Mouse (Mus musculus) heart, postnatal 25 days (tissue): Measurements from ENCODE around the gene Fam213b. TPM values are rescaled to one million over a fixed set of nuclear protein-coding genes. Genes with fewer than 3 reads are reported as not detected.

Source experiments
- DNase-seq: peaks from one replicate; pipeline ENCODE4 v3.0.0; 2022; ENCODE audit warnings: low spot score
- intact Hi-C: fragments of 180-260 bp; cut with DNase I; formaldehyde crosslinking; loops from one replicate; pipeline ENCODE4 v1.15.1; 2025
- total RNA-seq, 2 experiments: library from RNA; stranded (reverse); gene quantifications; 2 replicates each; pipeline ENCODE4 v1.2.3; 2021

The Fam213b gene
- total RNA-seq: 10 to 100 TPM; 74.4 to 76.2 TPM

DNA sequence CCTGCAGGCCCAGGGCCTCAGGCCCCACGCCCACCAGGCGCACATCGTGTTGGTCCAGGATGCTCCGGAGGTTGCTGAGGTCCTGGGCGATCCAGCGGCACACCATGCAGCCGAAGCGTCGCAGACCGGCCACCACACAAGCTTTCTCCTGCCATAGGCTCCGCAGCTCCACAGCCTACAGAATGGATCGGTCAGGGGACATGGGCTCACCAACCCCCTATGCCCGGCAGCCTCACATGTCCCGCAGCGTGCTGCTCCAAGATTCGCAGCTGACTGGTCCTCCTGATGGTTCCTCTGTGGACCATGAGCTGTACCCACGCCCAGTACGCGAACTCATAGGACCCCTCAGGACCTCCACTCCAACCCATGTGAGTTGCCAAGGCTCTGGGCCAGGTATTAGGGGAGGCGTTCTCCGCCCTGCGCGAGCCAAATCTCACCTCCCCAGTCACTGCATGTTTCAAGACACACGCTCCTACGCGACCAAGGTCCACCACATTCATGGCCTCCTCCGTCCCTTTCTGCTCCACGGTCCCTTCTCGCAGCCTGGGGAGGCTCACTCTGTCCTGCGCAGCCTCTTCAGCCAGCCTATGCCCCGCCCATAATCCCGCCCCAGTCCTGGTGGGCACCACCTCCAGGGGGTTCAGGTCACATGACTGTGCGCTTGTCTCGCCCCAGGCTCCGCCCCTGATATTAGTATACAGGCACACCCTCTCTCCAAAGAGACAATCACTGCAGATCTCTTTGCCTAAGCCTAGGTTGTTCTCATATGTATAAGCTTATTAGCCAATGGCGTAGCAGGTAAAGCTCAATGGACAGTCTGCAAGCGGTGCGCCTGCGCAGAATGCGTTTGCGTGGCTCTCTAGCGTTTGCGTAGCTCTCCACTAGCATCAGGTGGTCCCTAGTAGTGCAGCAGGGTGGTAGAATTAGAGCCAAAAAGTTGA, at the start of gene Fam213b:
Gene Fam213b, minus strand, starts transcription at position 630 of the 941 bp plus-strand sequence.
- DNase-seq: peak; percentile 75
- intact Hi-C loops: no loop called here

DNA sequence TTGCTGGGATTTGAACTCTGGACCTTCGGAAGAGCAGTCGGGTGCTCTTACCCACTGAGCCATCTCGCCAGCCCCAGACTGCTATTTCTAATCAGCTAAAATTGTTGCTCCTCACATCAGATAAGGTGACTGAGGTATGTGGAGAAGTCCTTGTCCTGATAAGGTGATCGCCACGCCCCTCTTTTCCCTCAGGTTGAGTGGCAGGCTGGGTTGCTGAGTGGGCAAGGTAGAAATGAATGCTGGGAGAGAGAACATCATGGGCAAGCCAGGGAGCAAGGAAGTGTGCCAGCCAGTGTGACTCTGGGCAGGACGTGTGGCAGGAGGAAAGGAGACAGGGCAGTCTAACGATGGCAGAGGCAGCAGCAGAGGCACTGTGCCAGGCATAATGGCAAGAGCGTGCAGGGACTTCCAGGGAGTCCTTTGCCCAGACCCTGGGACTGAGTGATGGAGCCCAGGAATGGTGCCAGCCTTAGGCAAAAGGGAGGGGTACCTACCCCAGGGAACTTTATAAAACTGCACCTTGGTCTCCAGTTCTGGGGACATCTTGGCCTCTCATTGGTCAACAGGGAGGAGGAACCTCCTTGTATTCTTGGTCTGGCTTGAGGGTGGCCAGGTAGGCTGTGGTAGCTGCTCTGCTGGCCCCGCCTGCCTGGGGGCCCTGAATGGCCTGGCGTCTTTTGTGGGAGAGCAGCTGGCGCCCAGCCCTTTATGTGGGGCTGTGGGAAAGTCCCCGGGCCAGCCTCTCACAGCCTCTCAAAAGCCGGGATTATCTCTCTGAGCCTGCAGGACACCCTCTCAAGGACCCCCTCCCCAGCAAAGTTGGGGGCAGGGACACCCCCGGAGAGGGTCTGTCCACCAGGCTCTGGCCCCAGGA, 49.4 kb upstream of the Fam213b start:
- intact Hi-C loops: no loop called here
- no peak for DNase-seq

DNA sequence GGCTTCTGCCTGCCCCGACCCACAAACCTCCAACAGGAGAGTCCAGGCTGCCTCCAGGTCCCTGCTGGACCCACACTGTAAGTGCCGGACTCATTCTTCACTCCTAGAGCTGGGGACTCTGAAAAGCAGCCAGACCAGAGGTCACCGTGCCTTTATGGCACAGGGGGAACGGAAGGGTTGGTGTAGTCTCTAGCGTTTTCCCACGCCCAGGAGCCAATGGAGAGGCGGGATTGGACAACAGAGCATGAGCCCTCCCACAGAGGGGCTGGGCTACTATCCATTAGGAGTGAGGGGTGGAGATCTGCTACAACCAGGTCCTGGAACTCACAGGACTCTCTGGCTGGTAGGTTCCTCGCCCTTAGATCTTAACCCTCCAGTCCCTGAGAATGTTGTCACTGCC, 47.4 kb upstream of the Fam213b start:
- DNase-seq: peak; percentile 37
- intact Hi-C loops: no loop called here

DNA sequence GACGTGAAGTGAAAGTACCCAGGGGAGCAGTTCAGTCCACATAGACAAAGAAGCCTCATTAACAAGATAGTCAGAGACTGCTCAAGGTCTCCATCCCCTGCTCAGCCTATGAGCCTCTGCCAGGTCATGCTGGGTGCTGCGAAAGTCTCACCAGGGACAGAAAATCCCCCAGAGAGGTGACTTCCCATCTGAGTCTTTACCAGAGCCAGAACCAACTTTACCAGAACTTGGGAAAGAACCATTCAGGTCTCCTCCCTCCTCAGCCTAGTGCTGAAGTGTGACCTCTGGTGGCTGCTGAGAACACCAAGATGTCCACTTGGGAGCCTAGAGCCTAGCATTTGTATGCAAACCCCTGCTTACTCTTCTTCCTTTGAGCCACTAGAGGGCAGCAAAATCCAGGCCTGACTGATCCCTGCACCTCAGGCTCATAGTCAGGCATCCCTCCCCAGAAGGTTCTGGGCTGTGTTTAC, 45.2 kb upstream of the Fam213b start:
- intact Hi-C loops: loop anchor here (1.0 to 2.0 kb wide), 4 partner anchors 19 to 122 kb away; no protein-coding TSS in a partner anchor
- peak; percentile 60 for DNase-seq

DNA sequence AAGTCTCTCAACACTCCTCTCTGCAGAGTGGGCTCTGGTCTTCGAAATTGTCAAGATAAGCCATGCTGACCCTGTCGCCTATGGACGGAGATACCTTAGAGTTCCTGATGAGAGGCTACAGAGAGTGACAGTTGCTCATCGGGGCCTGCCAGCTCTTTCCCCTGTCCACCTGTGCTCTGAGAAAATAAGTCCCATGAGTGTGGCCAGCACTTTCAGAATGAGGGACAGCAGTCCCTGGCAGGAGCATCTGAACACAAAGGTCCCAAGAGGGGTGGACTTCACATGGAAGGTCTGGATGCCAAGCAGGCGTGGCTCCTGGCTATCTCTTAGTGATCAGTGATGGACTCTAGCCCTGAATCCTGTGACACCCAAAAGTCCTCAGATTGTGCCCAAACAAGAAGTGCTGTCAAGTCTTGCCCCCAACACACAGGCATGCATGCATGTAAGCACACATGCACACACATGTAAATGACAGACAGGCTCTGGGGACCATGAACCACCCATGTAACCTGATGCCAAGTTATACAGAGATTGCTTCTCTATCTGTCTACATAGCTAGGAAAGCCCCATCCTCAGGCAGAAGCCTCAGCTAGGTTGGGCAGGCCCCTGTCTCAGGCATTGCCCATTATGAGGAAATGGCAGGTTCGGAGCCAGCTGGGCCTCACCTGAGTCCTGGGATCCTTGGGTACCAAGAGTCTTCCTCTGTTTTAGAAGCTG, 44.5 kb upstream of the Fam213b start:
- intact Hi-C loops: loop anchor here (1.0 to 2.0 kb wide), 4 partner anchors 19 to 123 kb away; no protein-coding TSS in a partner anchor
- no peak for DNase-seq

DNA sequence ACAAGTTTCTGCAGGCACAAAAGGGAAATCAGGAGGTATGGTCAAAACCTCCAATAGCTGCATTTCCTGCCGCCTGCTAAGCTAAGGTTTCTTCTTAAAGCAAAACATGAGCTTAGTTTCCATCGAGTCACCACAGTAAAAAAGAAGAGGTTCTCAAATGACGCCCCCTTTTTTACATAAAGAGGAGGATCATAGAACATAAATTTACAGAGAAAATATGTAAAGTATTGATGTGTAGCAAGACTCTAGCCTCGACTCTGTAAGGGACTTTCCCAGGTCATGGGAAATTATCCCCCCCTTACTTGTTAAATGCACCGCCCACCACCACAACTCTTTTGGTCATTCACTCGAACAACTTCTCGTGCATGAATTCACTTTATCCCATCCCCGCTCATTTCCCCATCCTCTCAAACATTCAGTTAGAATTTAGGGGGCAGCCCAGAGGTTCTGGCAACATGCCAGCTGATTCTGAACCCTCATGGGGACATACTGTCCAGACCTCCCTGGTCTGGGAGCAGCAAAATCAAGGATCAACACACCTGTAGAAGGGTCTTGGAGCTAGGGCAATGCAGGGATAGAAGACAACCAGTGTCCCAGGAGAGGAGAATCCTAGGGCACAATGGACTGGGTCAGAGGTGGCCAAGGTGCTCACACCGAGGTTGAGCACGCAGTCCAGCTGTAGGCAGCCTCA, 43.8 kb upstream of the Fam213b start:
- no peak for DNase-seq
- intact Hi-C loops: no loop called here

DNA sequence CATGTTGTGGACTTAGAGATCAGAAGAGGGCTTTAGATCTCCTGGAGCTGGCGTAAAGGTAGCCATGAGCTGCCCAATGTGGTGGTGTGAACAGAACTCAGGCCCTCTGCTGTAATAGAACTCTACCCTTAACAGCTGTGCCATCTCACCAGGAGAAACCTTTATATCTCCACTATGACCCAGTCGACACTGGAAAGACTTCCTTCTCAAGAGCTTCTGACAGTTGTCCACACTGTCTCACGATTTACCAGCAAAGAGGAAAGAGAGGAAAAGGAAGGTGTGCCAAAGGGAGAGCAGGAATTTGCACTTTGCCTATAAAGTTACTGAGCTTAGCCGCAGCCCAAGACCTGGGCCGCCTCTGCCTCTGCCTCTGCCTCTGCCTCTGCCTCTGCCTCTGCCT, 42.9 kb upstream of the Fam213b start:
- intact Hi-C loops: no loop called here
- no peak for DNase-seq

DNA sequence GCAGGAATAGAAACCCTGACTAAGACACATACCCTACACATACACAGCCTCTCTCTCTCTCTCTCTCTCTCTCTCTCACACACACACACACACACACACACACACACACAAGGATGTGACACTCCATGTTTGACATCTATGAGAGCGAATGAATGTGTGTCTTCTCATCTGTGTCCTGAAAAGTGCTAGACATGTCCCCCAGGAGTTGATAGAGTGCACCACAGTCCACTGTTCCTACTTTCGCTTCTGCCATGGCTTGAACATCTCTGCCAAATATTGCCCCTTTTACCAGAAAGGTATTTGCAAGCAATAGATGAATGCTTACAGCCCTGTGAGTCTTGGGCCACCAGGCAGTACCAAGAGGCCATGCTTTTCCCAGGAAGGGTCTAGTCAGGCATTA, 41.2 kb upstream of the Fam213b start:
- DNase-seq: no peak
- intact Hi-C loops: no loop called here

DNA sequence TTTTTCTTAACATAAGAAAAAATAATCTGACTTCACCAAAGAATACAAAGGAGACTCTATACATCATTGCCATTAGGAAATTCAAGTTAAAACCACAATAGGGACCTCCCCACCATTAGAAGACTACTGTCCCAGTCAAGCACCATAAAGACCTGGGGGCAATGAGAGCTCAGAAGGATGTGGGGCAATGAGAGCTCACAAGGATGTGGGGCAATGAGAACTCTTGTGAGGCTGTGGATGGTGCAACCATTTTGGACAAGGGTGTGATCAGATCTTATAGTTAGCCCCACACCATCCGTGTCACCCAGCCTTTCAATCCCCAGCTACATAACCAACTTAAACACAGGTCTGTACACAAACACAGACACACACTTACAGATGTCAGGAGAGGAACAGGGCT, 38.8 kb upstream of the Fam213b start:
- intact Hi-C loops: no loop called here
- no peak for DNase-seq

DNA sequence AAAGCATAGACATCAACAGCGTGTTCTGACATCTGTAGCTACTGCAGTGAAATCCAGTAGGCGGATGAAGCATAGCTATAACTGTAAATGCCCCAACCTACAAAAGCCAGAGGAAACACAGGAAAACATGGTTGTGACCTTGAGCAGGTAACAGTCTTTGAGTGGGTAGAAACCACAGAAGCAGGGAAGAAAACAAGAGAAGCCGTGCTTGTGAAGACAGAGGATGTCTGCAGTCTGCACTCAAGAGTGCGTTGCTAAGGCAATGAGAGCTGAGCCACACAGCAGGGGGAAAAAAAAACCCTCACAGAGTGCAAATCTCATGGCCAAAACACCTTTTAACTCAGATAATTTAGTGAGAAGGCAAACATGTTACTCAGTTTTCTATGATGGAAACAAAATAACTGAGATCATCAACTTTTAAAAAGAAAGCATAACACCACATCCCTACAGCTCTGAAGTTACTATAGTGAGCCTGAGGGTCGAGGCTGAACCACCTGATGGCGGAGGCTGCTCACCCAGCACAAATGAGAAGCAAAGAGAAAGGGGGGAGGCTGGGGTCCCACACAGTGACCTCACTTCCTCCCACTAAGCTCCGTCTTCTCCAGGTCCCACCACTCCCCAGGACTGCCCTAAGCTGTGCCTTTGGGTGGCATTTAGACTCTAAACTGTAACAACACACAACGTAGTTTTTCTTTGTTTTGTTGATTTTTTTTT, 37.8 kb upstream of the Fam213b start:
- DNase-seq: no peak

DNA sequence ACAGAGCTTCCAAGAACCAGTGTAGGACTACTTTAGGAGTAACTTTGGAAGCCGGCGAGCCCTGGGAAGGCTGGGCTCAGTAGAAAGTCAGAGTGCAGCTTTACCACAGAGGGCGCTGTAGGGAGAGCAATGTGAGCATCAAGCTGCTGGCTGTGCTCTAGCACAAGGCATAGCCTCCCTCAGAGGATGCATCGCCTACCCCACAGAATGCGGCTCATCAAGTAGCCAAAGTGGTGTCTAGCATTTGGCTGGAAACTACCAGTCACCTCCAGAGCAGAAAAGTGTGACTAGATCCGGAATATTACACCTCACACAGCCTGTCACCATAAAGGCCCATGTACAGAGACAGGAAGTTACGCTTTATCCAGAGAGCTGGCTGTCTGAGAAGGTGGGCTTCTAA, 36.9 kb upstream of the Fam213b start:
- intact Hi-C loops: no loop called here
- no peak for DNase-seq

More for the DNA sequence above, 37.8 kb upstream of the Fam213b start:
- intact Hi-C loops: no loop called here

DNA sequence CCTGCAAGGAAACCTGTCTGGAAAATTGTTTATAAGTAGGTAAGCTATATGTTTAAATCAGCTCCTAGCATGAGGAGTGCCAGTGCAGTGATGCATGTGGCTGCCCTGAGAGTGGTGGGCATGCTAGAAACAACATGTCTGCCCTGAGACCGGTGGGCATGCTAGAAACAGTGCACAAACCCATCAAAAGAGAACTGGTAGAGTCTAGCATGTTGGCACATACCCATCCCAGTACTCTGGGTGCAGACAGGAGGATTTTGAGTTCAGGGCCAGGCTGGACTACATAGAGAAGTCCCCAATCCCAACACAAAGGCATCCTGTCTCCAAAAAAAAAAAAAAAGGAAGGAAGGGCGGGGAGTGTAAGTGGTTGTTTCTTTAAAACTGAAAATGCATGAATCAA, 35.9 kb upstream of the Fam213b start:
- DNase-seq: no peak
- intact Hi-C loops: no loop called here

DNA sequence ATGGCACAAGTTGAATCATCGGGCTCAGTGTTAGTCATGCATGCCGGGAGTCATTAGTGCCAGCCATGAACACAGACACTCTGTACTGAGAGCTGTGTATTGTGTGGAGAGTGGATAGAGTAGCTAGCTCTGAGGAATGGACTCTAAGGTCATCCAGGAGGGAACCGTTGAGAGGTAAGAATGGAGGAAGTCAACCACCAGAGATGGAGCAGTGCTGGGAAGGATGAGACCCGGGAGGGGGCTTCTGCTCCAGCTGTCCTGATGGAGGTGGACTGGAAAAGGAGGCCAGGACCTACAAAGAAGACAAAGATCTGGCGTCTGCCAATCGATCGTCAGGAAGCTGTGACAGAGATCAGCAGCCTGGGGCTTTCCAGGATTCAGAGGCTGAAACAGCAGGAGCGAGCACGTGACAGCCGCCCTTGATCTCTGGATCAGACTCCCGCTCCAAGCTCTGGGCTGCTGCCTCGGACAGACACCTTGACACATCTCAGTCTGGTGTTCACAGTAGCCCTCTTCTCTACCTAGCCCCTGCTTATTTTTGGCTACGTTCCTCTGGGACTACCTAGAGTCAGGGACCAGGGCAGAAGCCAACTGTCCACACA, 34.5 kb upstream of the Fam213b start:
- intact Hi-C loops: no loop called here
- DNase-seq: no peak

DNA sequence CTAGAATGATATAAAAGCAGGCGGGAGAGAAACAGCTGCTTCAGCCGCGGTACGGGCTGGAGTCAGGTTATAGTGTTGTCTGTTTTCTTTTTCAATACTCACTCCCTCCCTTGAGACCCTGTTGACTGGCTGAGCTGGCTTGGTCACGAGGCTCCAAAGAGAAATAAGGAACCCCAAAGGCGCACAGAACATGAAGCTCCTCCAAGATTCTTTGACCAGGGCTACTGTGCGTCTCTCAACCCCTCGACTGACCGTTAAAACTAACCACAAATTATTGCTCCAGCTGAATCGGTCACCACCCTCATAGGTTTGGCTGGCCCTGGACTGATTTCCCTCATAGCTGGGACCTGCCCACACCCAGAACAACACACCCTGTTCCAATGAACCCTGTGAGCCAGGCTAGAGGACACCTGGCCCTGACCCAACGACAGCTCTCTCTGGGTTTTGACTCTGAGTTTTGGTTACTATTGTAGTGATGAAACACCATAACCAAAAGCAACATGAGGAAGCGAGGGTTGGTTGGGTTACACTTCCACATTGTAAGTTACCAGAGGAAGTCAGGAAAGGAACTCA, 30.2 kb upstream of the Fam213b start:
- peak; percentile 35 for DNase-seq
- intact Hi-C loops: no loop called here

DNA sequence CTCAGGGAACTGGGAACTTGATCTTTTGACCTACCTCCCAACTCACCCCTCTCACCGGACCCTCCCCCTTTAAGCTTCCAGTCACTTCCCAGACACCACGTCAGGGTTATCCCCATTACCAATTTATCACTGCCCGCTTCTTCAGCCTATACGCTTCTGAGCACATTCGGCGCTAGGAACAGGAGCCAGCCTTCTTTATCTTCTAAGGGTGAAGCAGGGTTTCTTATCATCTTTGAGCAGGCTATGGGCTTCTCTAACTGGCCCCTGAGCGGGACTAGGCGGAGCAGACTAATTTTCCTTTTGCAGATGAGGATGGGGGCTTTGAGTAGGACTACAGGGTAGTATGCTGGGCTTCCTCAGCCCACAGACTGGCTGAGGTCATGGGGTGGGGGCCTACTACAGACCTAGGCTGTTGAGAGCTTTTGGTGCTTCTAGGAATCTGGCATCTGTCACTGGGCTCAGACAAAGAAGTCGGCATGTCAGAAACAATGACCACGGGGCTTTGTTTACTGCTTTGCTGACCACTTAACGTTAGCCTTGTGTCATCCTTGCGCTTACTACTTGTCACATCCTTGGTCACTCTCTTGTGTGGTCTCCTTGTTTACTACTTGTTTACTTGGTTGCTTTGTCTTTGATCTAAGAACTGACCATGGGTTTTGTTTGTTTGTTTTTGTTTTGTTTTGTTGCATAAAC, 29.6 kb upstream of the Fam213b start, which contains the start of gene Tnfrsf14:
Gene Tnfrsf14, minus strand, starts transcription at position 169 of the 693 bp plus-strand sequence.
- intact Hi-C loops: no loop called here
- DNase-seq: no peak

DNA sequence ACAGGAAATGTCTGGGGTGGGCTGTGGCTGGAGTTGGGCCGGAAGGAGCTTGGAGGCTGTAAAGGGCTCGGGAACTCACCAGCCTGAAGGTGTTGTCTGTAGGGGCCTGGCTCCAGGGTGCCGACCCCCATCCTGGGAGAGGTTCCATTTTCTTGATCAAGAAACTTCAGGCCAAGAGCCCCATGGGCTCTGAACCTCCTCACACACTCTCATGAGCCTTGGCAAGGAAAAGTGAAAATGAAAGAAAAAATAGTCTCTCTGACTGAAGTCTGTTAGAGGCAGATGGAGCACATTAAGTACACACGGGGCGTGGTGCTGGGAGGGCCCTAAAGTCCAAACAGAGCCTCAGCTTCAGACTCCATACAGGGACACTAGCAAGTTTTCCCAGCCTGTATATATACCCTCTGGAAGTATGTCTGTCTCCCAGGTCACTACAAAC, 29.0 kb upstream of the Fam213b start:
- DNase-seq: peak; percentile 33
- intact Hi-C loops: no loop called here
